In the genomic region with DNA sequence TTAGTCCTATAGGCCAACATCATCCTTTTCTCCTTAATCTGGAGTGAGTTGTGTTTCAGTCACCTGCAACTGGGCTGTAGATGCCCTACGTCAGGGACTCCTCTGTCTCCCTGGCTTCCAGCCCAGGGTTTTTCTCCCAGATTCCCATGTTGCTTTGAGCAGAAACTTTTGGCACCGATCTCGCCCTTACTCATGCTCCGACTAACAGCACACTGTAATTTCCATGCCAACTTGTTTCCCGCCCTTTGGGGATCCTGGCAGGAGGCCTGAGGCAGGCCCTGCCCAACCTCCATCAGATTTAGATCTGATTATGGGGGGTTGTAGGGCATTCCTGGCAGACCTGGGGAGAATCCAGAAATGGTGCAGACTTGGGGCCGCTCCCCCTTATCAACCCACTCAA, we compare ENCODE assay signal across 9 mouse cellular contexts. TPM values are rescaled to one million over a fixed set of nuclear protein-coding genes. Genes with fewer than 3 reads are reported as not detected.
A peak's percentile ranks its signal among the peaks of the same experiment; 100 is the strongest.
DNase-seq lines count a peak whose midpoint lies in the region; ATAC-seq lines count a peak whose summit lies in the region.
"Had no signal": no experiment of that assay in that cellular context is flagged by ENCODE, and none has a peak within 500 bp of the region (broad histone marks: within the 10 kb centered on the region; RNA-seq: fewer than 3 reads in every experiment).

No protein-coding gene starts in this region.

- 23% methylated on average over 6 of the region's 6 CpGs for WGBS in heart, embryonic 16.5 days
- WGBS in hindbrain, embryonic 12.5 days: 90% methylated on average over 6 of the region's 6 CpGs

- no peaks in the 10 kb centered on the region for H3K36me3 ChIP-seq in heart, embryonic 16.5 days (ENCODE audit: control insufficient read depth, insufficient read depth)
- no peaks in the 10 kb centered on the region for H3K36me3 ChIP-seq in hindbrain, embryonic 12.5 days

- H3K27ac ChIP-seq in heart, embryonic 16.5 days (ENCODE audit: low read length): peak overlapping the region; percentile 55
- H3K27ac ChIP-seq in hindbrain, embryonic 12.5 days: no peak overlapping the region
- H3K27ac ChIP-seq: kidney, postnatal 0 days had no signal

- ATAC-seq in heart, embryonic 16.5 days (replicated peaks; ENCODE audit: extremely low read depth, insufficient read depth, low FRiP score): 0 out of 2 replicates have a peak, but pooled peaks have one; percentile 19
- no peak for ATAC-seq in megakaryocyte, adult 5-6 weeks (ENCODE audit: poor library complexity, severe bottlenecking)
- no peak for ATAC-seq in hindbrain, embryonic 12.5 days (ENCODE audit: low FRiP score)

- H3K4me3 ChIP-seq in heart, embryonic 16.5 days (ENCODE audit: low read length): no peak overlapping the region
- no peak overlapping the region for H3K4me3 ChIP-seq in hindbrain, embryonic 12.5 days

- peaks cover 29% of the 10 kb centered on the region for H3K4me1 ChIP-seq in heart, embryonic 16.5 days (ENCODE audit: control insufficient read depth, insufficient read depth, low read length)
- no peaks in the 10 kb centered on the region for H3K4me1 ChIP-seq in hindbrain, embryonic 12.5 days

- no peaks in the 10 kb centered on the region for H3K27me3 ChIP-seq in heart, embryonic 16.5 days (ENCODE audit: control insufficient read depth, insufficient read depth, low read length)
- H3K27me3 ChIP-seq in hindbrain, embryonic 12.5 days: no peaks in the 10 kb centered on the region

- no peaks in the 10 kb centered on the region for H3K9me3 ChIP-seq in heart, embryonic 16.5 days (replicated peaks; ENCODE audit: control insufficient read depth, low read length)
- no peaks in the 10 kb centered on the region for H3K9me3 ChIP-seq in hindbrain, embryonic 12.5 days (replicated peaks)

- intact Hi-C loops in left cerebral cortex, postnatal 14 days (cut with DNase I): no loop called here

- no peak overlapping the region for H3K4me2 ChIP-seq in heart, embryonic 16.5 days (ENCODE audit: low read depth, low read length)
- no peak overlapping the region for H3K4me2 ChIP-seq in hindbrain, embryonic 12.5 days (replicated peaks)

- DNase-seq in urinary bladder, postnatal 14 days (ENCODE audit: low spot score): peak; percentile 77
- DNase-seq in urinary bladder, adult 2 months (ENCODE audit: low spot score): no peak
- peak; percentile 63 to 64 for DNase-seq in cerebellum, postnatal 36 days
- peak; percentile 59 to 87 for DNase-seq in left cerebral cortex, postnatal 14 days (ENCODE audit: low spot score in 2 of 2)
- peak; percentile 41 to 45 for DNase-seq in right cerebral cortex, postnatal 36 days (ENCODE audit: low spot score in 2 of 2)

- H3K9ac ChIP-seq in heart, embryonic 16.5 days (ENCODE audit: low read length): no peak overlapping the region
- H3K9ac ChIP-seq in hindbrain, embryonic 12.5 days: no peak overlapping the region

RNA-seq across cellular contexts. Expression of gene Ksr1, which starts 42.0 kb away (rescaled TPM):
- 12.2 and 16.4 TPM in 2 replicates for polyA plus RNA-seq in urinary bladder, adult 2 months (2012; rRNA removed)
- 3.3 TPM in 2 replicates for polyA plus RNA-seq in heart, embryonic 16.5 days (2015; fragmentation: Nextera tagmentation; extraction: Ambion mirVana)
- 10 to 100 TPM; 55.5 to 56.7 TPM for total RNA-seq in left cerebral cortex, postnatal 14 days (2021)
- total RNA-seq in megakaryocyte, adult 5-6 weeks (2015): 6.4 and 6.8 TPM in 2 replicates
- 5.2 and 10.8 TPM in 2 replicates for total RNA-seq in megakaryocyte, adult 5-6 weeks (2017)
- 3.4 and 3.5 TPM in 2 replicates for polyA plus RNA-seq in hindbrain, embryonic 12.5 days (2016; fragmentation: Nextera tagmentation; extraction: Ambion mirVana)
